Mouse (Mus musculus): Measurements from ENCODE around the gene Olfr1275. TPM values are rescaled to one million over a fixed set of nuclear protein-coding genes. Genes with fewer than 3 reads are reported as not detected.

The Olfr1275 gene
- not detected in 2 replicates for polyA plus RNA-seq (2014; fragmentation: Nextera tagmentation; extraction: Ambion mirVana)

GRCm38 (mm10) chr2:111235186-111235585, at the start of gene Olfr1275:
TSS of gene Olfr1275 (minus strand) at chr2:111235286.
- H3K9ac ChIP-seq (replicated peaks; ENCODE audit: low read length): no peak within 1 kb of the TSS
- 81% methylated on average over 1 of the region's 1 CpGs for WGBS
- no peaks in the 10 kb centered on the region for H3K9me3 ChIP-seq (ENCODE audit: control insufficient read depth, low read length)
- no peak within 1 kb of the TSS for H3K27ac ChIP-seq (replicated peaks; ENCODE audit: low read depth, low read length)
- no peak within 1 kb of the TSS for H3K4me3 ChIP-seq (replicated peaks; ENCODE audit: low read depth, low read length)
- H3K36me3 ChIP-seq (ENCODE audit: control insufficient read depth, insufficient read depth, low read length): no peaks in the 10 kb centered on the region
- no peak within 1 kb of the TSS for H3K4me2 ChIP-seq (ENCODE audit: low read length)
- DNase-seq (no peak), ATAC-seq (ENCODE audit: low FRiP score, low TSS enrichment) (no peak)
- H3K4me1 ChIP-seq (ENCODE audit: control insufficient read depth, insufficient read depth, low read length): no peaks in the 10 kb centered on the region
- H3K27me3 ChIP-seq (ENCODE audit: control insufficient read depth, insufficient read depth, low read length): no peaks in the 10 kb centered on the region

GRCm38 (mm10) chr2:111274006-111274405, 38.9 kb upstream of the Olfr1275 start, which contains the start of gene Olfr1277:
TSS of gene Olfr1277 (minus strand) at chr2:111274106.
- Histone ChIP-seq H3K9ac (replicated peaks; ENCODE audit: low read length) (no peak within 1 kb of the TSS), H3K4me3 (replicated peaks; ENCODE audit: low read depth, low read length) (no peak within 1 kb of the TSS), H3K36me3 (ENCODE audit: control insufficient read depth, insufficient read depth, low read length) (no peaks in the 10 kb centered on the region), H3K9me3 (ENCODE audit: control insufficient read depth, low read length) (no peaks in the 10 kb centered on the region), H3K27me3 (ENCODE audit: control insufficient read depth, insufficient read depth, low read length) (no peaks in the 10 kb centered on the region), H3K4me2 (ENCODE audit: low read length) (no peak within 1 kb of the TSS), H3K4me1 (ENCODE audit: control insufficient read depth, insufficient read depth, low read length) (no peaks in the 10 kb centered on the region), H3K27ac (replicated peaks; ENCODE audit: low read depth, low read length) (no peak within 1 kb of the TSS)
- WGBS: 86% methylated on average over 2 of the region's 2 CpGs
- DNase-seq (no peak), ATAC-seq (ENCODE audit: low FRiP score, low TSS enrichment) (no peak)

- Histone ChIP-seq H3K4me3 (replicated peaks; ENCODE audit: low read depth, low read length) (no peak within 1 kb of the TSS), H3K4me1 (ENCODE audit: control insufficient read depth, insufficient read depth, low read length) (no peaks in the 10 kb centered on the region), H3K27me3 (ENCODE audit: control insufficient read depth, insufficient read depth, low read length) (no peaks in the 10 kb centered on the region), H3K9ac (replicated peaks; ENCODE audit: low read length) (no peak within 1 kb of the TSS), H3K36me3 (ENCODE audit: control insufficient read depth, insufficient read depth, low read length) (no peaks in the 10 kb centered on the region), H3K27ac (replicated peaks; ENCODE audit: low read depth, low read length) (no peak within 1 kb of the TSS), H3K4me2 (ENCODE audit: low read length) (no peak within 1 kb of the TSS), H3K9me3 (ENCODE audit: control insufficient read depth, low read length) (no peaks in the 10 kb centered on the region)
- DNase-seq: no peak
- ATAC-seq (ENCODE audit: low FRiP score, low TSS enrichment): no peak
Measured at GRCm38 (mm10) chr2:111254216-111254615, 19.1 kb upstream of the Olfr1275 start, which contains the start of gene Olfr1276. TSS of gene Olfr1276 (plus strand) at chr2:111254516.

- no peak for DNase-seq
- no peaks in the 10 kb centered on the region for H3K9me3 ChIP-seq (ENCODE audit: control insufficient read depth, low read length)
- no peaks in the 10 kb centered on the region for H3K36me3 ChIP-seq (ENCODE audit: control insufficient read depth, insufficient read depth, low read length)
- H3K4me1 ChIP-seq (ENCODE audit: control insufficient read depth, insufficient read depth, low read length): no peaks in the 10 kb centered on the region
- no peak within 1 kb of the TSS for H3K9ac ChIP-seq (replicated peaks; ENCODE audit: low read length)
- no peaks in the 10 kb centered on the region for H3K27me3 ChIP-seq (ENCODE audit: control insufficient read depth, insufficient read depth, low read length)
- no peak for ATAC-seq (ENCODE audit: low FRiP score, low TSS enrichment)
- no peak within 1 kb of the TSS for H3K27ac ChIP-seq (replicated peaks; ENCODE audit: low read depth, low read length)
- no peak within 1 kb of the TSS for H3K4me3 ChIP-seq (replicated peaks; ENCODE audit: low read depth, low read length)
- WGBS: 92% methylated on average over 6 of the region's 6 CpGs
- no peak within 1 kb of the TSS for H3K4me2 ChIP-seq (ENCODE audit: low read length)
Measured at GRCm38 (mm10) chr2:111229502-111229901, 5.6 kb downstream of the Olfr1275 start, which contains the start of gene 4930430A15Rik. TSS of gene 4930430A15Rik (minus strand) at chr2:111229602.

- no peak for ATAC-seq (ENCODE audit: low FRiP score, low TSS enrichment)
- 96% methylated on average over 11 of the region's 11 CpGs for WGBS
- H3K27me3 ChIP-seq (ENCODE audit: control insufficient read depth, insufficient read depth, low read length): no peaks in the 10 kb centered on the region
- H3K4me3 ChIP-seq (replicated peaks; ENCODE audit: low read depth, low read length): no peak overlapping the region
- H3K9me3 ChIP-seq (ENCODE audit: control insufficient read depth, low read length): no peaks in the 10 kb centered on the region
- no peaks in the 10 kb centered on the region for H3K4me1 ChIP-seq (ENCODE audit: control insufficient read depth, insufficient read depth, low read length)
- no peak for DNase-seq
- no peak overlapping the region for H3K4me2 ChIP-seq (ENCODE audit: low read length)
- H3K9ac ChIP-seq (replicated peaks; ENCODE audit: low read length): no peak overlapping the region
- H3K27ac ChIP-seq (replicated peaks; ENCODE audit: low read depth, low read length): no peak overlapping the region
- no peaks in the 10 kb centered on the region for H3K36me3 ChIP-seq (ENCODE audit: control insufficient read depth, insufficient read depth, low read length)
Measured at GRCm38 (mm10) chr2:111182068-111182467, 53.0 kb downstream of the Olfr1275 start.

Other genes with a start within 250 kb of the Olfr1275 start
- not detected in 2 replicates for gene Gm13941, start 129.3 kb downstream of the Olfr1275 start, polyA plus RNA-seq (2014; fragmentation: Nextera tagmentation; extraction: Ambion mirVana)
- gene Gm15130, start 82.3 kb downstream of the Olfr1275 start, polyA plus RNA-seq (2014; fragmentation: Nextera tagmentation; extraction: Ambion mirVana): not detected in 2 replicates
- gene 4930430A15Rik, start 5.7 kb downstream of the Olfr1275 start, polyA plus RNA-seq (2014; fragmentation: Nextera tagmentation; extraction: Ambion mirVana): not detected in 2 replicates
- not detected in 2 replicates for gene Olfr1276, start 19.2 kb upstream of the Olfr1275 start, polyA plus RNA-seq (2014; fragmentation: Nextera tagmentation; extraction: Ambion mirVana)
- gene Olfr1277, start 38.8 kb upstream of the Olfr1275 start, polyA plus RNA-seq (2014; fragmentation: Nextera tagmentation; extraction: Ambion mirVana): not detected in 2 replicates
- gene Olfr1278, start 54.9 kb upstream of the Olfr1275 start, polyA plus RNA-seq (2014; fragmentation: Nextera tagmentation; extraction: Ambion mirVana): not detected in 2 replicates
- gene Olfr1279, start 65.3 kb upstream of the Olfr1275 start, polyA plus RNA-seq (2014; fragmentation: Nextera tagmentation; extraction: Ambion mirVana): not detected in 2 replicates
- gene Olfr1280, start 78.7 kb upstream of the Olfr1275 start, polyA plus RNA-seq (2014; fragmentation: Nextera tagmentation; extraction: Ambion mirVana): not detected in 2 replicates
- not detected in 2 replicates for gene Olfr1281, start 91.2 kb upstream of the Olfr1275 start, polyA plus RNA-seq (2014; fragmentation: Nextera tagmentation; extraction: Ambion mirVana)
- gene Olfr1282, start 100.8 kb upstream of the Olfr1275 start, polyA plus RNA-seq (2014; fragmentation: Nextera tagmentation; extraction: Ambion mirVana): not detected in 2 replicates
- not detected in 2 replicates for gene Olfr1283, start 131.5 kb upstream of the Olfr1275 start, polyA plus RNA-seq (2014; fragmentation: Nextera tagmentation; extraction: Ambion mirVana)
- not detected in 2 replicates for gene Olfr1284, start 140.2 kb upstream of the Olfr1275 start, polyA plus RNA-seq (2014; fragmentation: Nextera tagmentation; extraction: Ambion mirVana)
- gene Olfr1286, start 187.8 kb upstream of the Olfr1275 start, polyA plus RNA-seq (2014; fragmentation: Nextera tagmentation; extraction: Ambion mirVana): not detected in 2 replicates
- gene Olfr1287, start 213.9 kb upstream of the Olfr1275 start, polyA plus RNA-seq (2014; fragmentation: Nextera tagmentation; extraction: Ambion mirVana): not detected in 2 replicates
- gene Olfr1288, start 238.8 kb upstream of the Olfr1275 start, polyA plus RNA-seq (2014; fragmentation: Nextera tagmentation; extraction: Ambion mirVana): not detected in 2 replicates
- gene Olfr1289, start 245.5 kb upstream of the Olfr1275 start, polyA plus RNA-seq (2014; fragmentation: Nextera tagmentation; extraction: Ambion mirVana): not detected in 2 replicates

Measured in midbrain, embryonic 14.5 days (tissue).